Mouse (Mus musculus): ENCODE data around the gene Rprm. TPM values are rescaled to one million over a fixed set of nuclear protein-coding genes. Genes with fewer than 3 reads are reported as not detected.

Gene Rprm
- polyA plus RNA-seq, 1 experiment from 2014 or later, result 3.8 TPM

DNA sequence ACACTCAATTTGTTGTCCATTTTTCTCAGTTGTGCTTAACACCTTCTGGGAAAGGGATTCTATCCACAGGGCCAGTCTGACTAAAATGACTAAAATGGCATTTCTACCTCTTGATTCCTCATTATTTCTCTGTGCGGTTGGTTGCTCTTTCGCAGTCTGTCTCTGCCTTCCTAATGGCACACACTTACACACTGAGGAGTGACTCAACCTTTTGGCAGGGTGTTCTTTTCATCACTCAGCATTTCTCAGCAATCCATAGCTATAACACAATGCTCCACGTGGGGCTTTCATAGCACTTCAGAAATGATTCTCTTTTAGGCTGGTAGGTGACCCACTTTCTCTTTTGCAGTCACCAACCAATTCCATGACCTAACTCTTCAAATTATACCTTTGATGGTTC is 7.3 kb upstream of the Rprm start:
- H3K27ac ChIP-seq (ENCODE audit: low read depth, low read length), result no peak overlapping the region
- no peak overlapping the region for H3K4me2 ChIP-seq (replicated peaks; ENCODE audit: low read depth)
- no peaks in the 10 kb centered on the region for H3K27me3 ChIP-seq (replicated peaks; ENCODE audit: control insufficient read depth, insufficient read depth, low read length)
- no peak overlapping the region for H3K4me3 ChIP-seq (ENCODE audit: low read depth, low read length)
- no peaks in the 10 kb centered on the region for H3K4me1 ChIP-seq (replicated peaks; ENCODE audit: control insufficient read depth, insufficient read depth, low read length)
- WGBS, result 85% methylated on average over 3 of the region's 3 CpGs
- H3K9me3 ChIP-seq (ENCODE audit: control insufficient read depth), result no peaks in the 10 kb centered on the region
- no peak for TF ChIP-seq CTCF (IDR thresholded peaks at IDR 0.05; ENCODE audit: low read depth)
- no peak for ATAC-seq
- no peak overlapping the region for H3K9ac ChIP-seq (ENCODE audit: low read depth, low read length)
- no peaks in the 10 kb centered on the region for H3K36me3 ChIP-seq (ENCODE audit: control insufficient read depth, insufficient read depth)

DNA sequence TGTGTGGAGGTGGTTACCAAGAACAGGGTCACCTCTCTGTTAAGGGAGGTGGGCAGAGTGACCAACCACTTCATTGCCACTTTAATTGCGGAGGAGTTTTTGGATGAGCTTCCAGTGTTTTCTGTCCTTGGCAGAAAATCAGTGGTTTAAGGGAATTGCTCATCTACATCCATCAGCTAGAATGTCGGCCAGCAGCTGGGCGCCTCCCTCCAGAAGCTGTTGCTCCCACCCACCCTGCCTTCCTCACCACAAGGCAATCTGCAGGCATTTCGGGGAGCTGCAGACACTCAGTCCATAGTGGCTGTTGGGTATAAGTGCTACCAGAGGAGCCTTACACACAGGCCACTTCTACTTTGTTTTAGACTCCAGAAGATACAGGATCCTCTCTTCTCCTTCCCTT is 902 bp upstream of the Rprm start:
- Histone ChIP-seq H3K27ac (ENCODE audit: low read depth, low read length) (no peak overlapping the region), H3K4me1 (replicated peaks; ENCODE audit: control insufficient read depth, insufficient read depth, low read length) (peaks cover 7% of the 10 kb centered on the region), H3K9ac (ENCODE audit: low read depth, low read length) (no peak overlapping the region), H3K36me3 (ENCODE audit: control insufficient read depth, insufficient read depth) (no peaks in the 10 kb centered on the region), H3K27me3 (replicated peaks; ENCODE audit: control insufficient read depth, insufficient read depth, low read length) (peaks cover 21% of the 10 kb centered on the region), H3K9me3 (ENCODE audit: control insufficient read depth) (no peaks in the 10 kb centered on the region), H3K4me3 (ENCODE audit: low read depth, low read length) (no peak overlapping the region), H3K4me2 (replicated peaks; ENCODE audit: low read depth) (no peak overlapping the region)
- no peak for TF ChIP-seq CTCF (IDR thresholded peaks at IDR 0.05; ENCODE audit: low read depth)
- ATAC-seq, result no peak
- WGBS, result 70% methylated on average over 4 of the region's 4 CpGs

DNA sequence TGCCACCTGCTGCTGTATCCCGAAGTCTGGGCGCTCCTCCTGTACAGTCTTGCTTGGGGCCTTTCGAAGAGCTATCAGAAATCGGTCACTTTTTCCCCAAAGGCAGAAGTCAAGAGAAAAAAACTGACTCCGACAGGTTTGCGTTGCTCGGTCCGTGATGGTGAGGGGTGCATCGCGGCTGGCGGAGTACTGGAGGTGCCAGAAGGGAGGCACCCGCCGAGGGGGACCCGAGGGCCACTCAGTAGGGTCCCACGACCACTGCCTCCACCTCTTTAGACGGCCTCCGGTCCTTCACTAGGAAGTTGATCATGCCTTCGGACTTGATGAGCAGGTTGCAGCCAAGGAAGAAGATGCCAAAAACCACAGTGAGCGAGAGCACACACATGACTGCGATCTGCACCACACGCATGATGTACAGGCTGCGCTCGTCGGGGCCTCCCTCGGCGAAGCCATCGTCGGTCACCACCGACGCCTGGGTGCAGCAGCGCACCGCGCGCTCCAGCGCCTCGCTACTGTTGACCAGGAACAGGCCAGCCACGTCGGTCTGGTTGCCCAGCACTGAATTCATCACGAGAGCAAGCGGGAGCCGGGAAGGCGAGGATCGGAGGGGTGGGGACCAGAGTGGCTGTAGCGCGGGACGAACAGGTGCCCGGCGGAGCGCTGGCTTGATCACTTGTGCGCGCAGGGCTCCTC is 469 bp downstream of the Rprm start:
- ATAC-seq, result peak; percentile 68
- no peaks in the 10 kb centered on the region for H3K9me3 ChIP-seq (ENCODE audit: control insufficient read depth)
- peaks cover 7% of the 10 kb centered on the region for H3K4me1 ChIP-seq (replicated peaks; ENCODE audit: control insufficient read depth, insufficient read depth, low read length)
- peak overlapping the region; percentile 86 for H3K4me2 ChIP-seq (replicated peaks; ENCODE audit: low read depth)
- H3K4me3 ChIP-seq (ENCODE audit: low read depth, low read length), result peak overlapping the region; percentile 45
- TF ChIP-seq CTCF (IDR thresholded peaks at IDR 0.05; ENCODE audit: low read depth), result no peak
- no peak overlapping the region for H3K27ac ChIP-seq (ENCODE audit: low read depth, low read length)
- H3K36me3 ChIP-seq (ENCODE audit: control insufficient read depth, insufficient read depth), result no peaks in the 10 kb centered on the region
- H3K27me3 ChIP-seq (replicated peaks; ENCODE audit: control insufficient read depth, insufficient read depth, low read length), result peaks cover 21% of the 10 kb centered on the region
- WGBS, result 3% methylated on average over 51 of the region's 51 CpGs
- H3K9ac ChIP-seq (ENCODE audit: low read depth, low read length), result no peak overlapping the region

DNA sequence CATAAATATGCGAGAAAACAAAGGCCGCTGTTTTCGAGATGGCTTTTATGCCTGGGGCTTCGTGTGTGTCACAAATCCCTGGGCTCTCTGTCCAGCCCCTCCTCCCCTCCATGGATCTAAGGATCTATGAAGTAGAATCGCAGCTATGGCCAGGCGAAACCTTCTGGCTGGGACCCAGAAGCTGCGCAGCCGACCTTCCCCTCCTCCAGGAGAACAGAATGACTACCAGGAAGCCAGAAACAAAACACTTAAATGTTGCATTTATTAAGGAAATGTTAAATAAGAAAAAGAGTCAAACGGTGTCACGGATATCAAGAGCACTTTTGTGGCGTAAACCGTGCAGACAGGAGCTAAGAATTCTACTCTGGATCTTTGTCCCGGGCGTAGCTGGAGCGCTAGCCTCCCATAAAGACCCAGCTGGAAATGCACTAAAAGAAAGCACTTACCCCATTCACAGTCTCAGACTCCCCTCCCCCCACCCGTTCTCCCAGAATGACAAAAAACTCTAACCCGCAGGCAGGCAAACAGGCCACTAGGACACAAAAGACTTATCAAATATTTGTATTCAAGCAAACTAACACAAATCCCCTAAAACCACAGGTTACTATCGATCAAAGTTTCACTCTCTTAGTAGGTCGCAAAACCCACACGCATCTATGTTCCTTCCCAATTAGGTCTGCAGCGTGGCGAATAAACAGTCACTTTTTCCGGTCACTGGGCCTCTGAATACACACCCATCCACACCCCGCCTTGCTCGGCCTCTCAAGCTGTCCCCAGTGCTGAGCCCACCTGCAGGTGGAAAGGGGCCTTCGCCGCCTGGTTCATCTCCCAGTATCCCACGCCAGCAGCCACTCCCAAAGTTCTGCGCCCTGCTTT is 1.3 kb downstream of the Rprm start:
- ATAC-seq, result no peak
- H3K27me3 ChIP-seq (replicated peaks; ENCODE audit: control insufficient read depth, insufficient read depth, low read length), result peaks cover 21% of the 10 kb centered on the region
- H3K4me1 ChIP-seq (replicated peaks; ENCODE audit: control insufficient read depth, insufficient read depth, low read length), result peaks cover 7% of the 10 kb centered on the region
- 7% methylated on average over 29 of the region's 29 CpGs for WGBS
- H3K27ac ChIP-seq (ENCODE audit: low read depth, low read length), result no peak overlapping the region
- no peak for TF ChIP-seq CTCF (IDR thresholded peaks at IDR 0.05; ENCODE audit: low read depth)
- H3K9ac ChIP-seq (ENCODE audit: low read depth, low read length), result no peak overlapping the region
- peak overlapping the region; percentile 45 for H3K4me3 ChIP-seq (ENCODE audit: low read depth, low read length)
- H3K4me2 ChIP-seq (replicated peaks; ENCODE audit: low read depth), result peak overlapping the region; percentile 86
- no peaks in the 10 kb centered on the region for H3K36me3 ChIP-seq (ENCODE audit: control insufficient read depth, insufficient read depth)
- H3K9me3 ChIP-seq (ENCODE audit: control insufficient read depth), result no peaks in the 10 kb centered on the region

DNA sequence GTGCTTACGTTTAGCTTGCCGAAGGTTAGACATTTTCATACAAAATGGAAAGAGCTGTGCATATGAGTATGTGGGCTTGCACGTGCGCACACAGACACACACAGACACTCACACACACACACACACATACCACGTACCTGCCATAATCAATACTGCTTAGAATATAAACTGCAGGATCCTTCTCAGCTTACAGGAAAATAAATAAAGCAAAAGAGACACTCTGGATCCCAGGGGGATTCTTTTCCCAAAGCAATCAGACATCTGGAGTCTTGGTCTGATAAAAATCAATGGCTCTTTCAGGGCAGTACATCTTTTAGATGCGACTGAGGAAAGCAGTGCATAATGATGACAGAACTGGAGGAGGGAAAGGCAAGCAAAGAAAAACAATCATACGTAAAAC is 6.4 kb downstream of the Rprm start:
- H3K36me3 ChIP-seq (ENCODE audit: control insufficient read depth, insufficient read depth), result no peaks in the 10 kb centered on the region
- no peaks in the 10 kb centered on the region for H3K9me3 ChIP-seq (ENCODE audit: control insufficient read depth)
- TF ChIP-seq CTCF (IDR thresholded peaks at IDR 0.05; ENCODE audit: low read depth), result no peak
- H3K4me1 ChIP-seq (replicated peaks; ENCODE audit: control insufficient read depth, insufficient read depth, low read length), result 0 out of 2 replicates have a peak, but pooled peaks cover 2% of the 10 kb centered on the region
- H3K9ac ChIP-seq (ENCODE audit: low read depth, low read length), result no peak overlapping the region
- peaks cover 5% of the 10 kb centered on the region; the same call in 1 of the 2 replicates for H3K27me3 ChIP-seq (replicated peaks; ENCODE audit: control insufficient read depth, insufficient read depth, low read length)
- H3K27ac ChIP-seq (ENCODE audit: low read depth, low read length), result no peak overlapping the region
- H3K4me3 ChIP-seq (ENCODE audit: low read depth, low read length), result no peak overlapping the region
- no peak for ATAC-seq
- no peak overlapping the region for H3K4me2 ChIP-seq (replicated peaks; ENCODE audit: low read depth)
- WGBS, result 72% methylated on average over 7 of the region's 7 CpGs

DNA sequence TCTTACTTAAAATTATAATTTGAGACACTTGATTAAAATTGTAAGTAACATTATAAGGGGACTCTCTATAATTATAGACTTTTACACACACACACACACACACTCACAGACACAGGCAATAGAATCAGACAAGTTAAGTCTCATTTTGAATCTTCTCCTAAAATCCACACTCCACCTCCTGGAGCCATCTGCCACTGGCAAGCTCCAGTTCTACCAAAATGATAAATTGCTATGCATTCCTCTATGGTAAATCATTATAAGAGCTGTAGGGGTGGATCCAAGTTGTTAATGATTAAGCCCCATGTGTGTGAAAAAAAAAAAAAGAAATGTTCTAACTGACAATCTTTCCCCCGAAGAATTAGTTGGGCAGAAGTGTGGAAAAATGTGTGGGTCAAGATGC is 13.8 kb downstream of the Rprm start:
- Histone ChIP-seq H3K27ac (ENCODE audit: low read depth, low read length) (no peak overlapping the region), H3K9me3 (ENCODE audit: control insufficient read depth) (no peaks in the 10 kb centered on the region), H3K27me3 (replicated peaks; ENCODE audit: control insufficient read depth, insufficient read depth, low read length) (no peaks in the 10 kb centered on the region), H3K4me2 (replicated peaks; ENCODE audit: low read depth) (no peak overlapping the region), H3K9ac (ENCODE audit: low read depth, low read length) (no peak overlapping the region), H3K4me3 (ENCODE audit: low read depth, low read length) (no peak overlapping the region), H3K4me1 (replicated peaks; ENCODE audit: control insufficient read depth, insufficient read depth, low read length) (no peaks in the 10 kb centered on the region), H3K36me3 (ENCODE audit: control insufficient read depth, insufficient read depth) (no peaks in the 10 kb centered on the region)
- 10% methylated on average over 1 of the region's 1 CpGs for WGBS
- no peak for ATAC-seq
- TF ChIP-seq CTCF (IDR thresholded peaks at IDR 0.05; ENCODE audit: low read depth), result no peak

All from intestine, postnatal 0 days (tissue).